Mouse (Mus musculus): ENCODE measurements around the gene Rap1gap. TPM values are rescaled to one million over a fixed set of nuclear protein-coding genes. Genes with fewer than 3 reads are reported as not detected.

Gene Rap1gap
- polyA plus RNA-seq, 1 experiment from 2014 or later, result 59.1 TPM

DNA sequence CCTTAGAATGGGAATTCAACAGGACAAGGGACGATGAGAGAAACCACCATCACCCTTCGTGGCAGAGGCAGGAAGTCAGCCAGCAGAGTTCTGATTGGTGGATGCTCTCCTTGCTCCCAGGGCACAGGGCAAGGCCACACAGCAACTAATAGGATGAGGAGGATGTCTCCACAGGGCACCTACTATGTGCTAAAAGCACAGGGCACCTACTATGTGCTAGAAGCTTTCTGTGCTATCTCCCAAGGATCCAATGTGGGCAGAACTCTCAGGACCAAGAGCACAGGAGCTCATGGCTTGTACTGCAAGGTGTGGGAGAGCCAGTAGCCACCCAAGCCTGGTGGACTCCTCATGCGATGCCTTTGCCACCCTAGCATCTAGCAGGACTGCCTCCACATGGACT is 107.2 kb downstream of the Rap1gap start:
- Histone ChIP-seq H3K9me3 (no peaks in the 10 kb centered on the region), H3K4me3 (replicated peaks) (no peak overlapping the region), H3K4me1 (peaks cover 15% of the 10 kb centered on the region), H3K9ac (no peak overlapping the region), H3K27ac (no peak overlapping the region), H3K36me3 (no peaks in the 10 kb centered on the region), H3K27me3 (replicated peaks) (no peaks in the 10 kb centered on the region), H3K4me2 (no peak overlapping the region)
- ATAC-seq (ENCODE audit: insufficient read depth, low FRiP score, low read depth), result no peak
- WGBS, result 68% methylated on average over 3 of the region's 3 CpGs

DNA sequence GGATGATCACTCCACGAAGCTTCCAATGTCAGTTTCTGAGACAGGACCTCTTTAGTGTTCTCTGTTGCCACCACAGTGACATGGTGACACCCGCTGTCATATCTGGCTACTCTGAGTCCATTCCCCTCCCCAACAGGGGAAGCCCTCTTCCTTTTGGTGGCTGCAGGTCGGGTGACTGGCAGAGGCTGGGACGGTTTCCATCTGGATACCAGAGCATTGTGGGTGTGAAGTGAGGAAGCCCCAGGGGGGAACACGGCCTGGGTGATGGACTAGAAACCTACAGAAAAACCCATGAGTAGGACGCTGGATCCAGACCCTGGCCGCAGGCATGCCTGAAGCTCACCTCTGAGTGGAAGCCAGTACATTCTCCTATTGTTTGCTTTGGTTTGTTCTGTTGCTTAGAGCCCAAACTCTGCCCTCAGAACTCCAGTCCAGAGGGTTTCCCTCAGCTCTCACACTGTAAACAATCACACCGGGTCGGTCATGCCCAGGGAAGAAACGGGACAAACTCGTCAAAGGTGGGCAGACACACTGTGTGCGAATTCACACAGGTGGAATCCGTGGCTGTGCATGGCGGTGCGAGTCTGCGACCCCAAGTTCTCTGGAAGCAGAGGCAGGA is 108.0 kb downstream of the Rap1gap start:
- Histone ChIP-seq H3K4me1 (peaks cover 15% of the 10 kb centered on the region), H3K9ac (no peak overlapping the region), H3K36me3 (no peaks in the 10 kb centered on the region), H3K4me3 (replicated peaks) (no peak overlapping the region), H3K4me2 (no peak overlapping the region), H3K27me3 (replicated peaks) (no peaks in the 10 kb centered on the region), H3K9me3 (no peaks in the 10 kb centered on the region), H3K27ac (no peak overlapping the region)
- no peak for ATAC-seq (ENCODE audit: insufficient read depth, low FRiP score, low read depth)
- 70% methylated on average over 16 of the region's 16 CpGs for WGBS

- 41% methylated on average over 2 of the region's 2 CpGs for WGBS
- ATAC-seq (ENCODE audit: insufficient read depth, low FRiP score, low read depth), result no peak
These were observed 108.9 kb downstream of the Rap1gap start for GRCm38 (mm10) chr4:137773369-137773899.

DNA sequence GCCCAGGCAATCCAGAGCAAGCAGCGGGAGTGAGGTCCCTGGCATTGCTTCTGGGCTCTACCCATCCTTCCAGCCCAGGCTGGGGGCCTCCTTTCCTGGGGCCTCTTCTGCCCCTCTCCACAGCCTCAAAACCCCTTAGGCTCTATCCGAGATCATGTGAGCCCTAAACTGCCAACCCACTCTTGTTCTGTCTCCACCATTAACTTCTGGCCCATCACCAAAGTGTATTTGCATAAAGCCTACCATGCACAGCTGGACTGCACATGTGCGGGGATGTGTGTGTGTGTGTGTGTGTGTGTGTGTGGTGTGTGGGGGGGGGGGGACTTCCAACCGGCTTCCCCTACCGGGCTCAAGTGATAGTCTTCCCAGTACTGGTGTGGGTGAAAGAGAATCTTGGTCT is 109.5 kb downstream of the Rap1gap start:
- no peak for ATAC-seq (ENCODE audit: insufficient read depth, low FRiP score, low read depth)
- H3K4me2 ChIP-seq, result no peak overlapping the region
- no peak overlapping the region for H3K4me3 ChIP-seq (replicated peaks)
- peaks cover 15% of the 10 kb centered on the region for H3K4me1 ChIP-seq
- WGBS, result 59% methylated on average over 5 of the region's 5 CpGs
- H3K27ac ChIP-seq, result no peak overlapping the region
- no peak overlapping the region for H3K9ac ChIP-seq
- no peaks in the 10 kb centered on the region for H3K36me3 ChIP-seq
- no peaks in the 10 kb centered on the region for H3K9me3 ChIP-seq
- no peaks in the 10 kb centered on the region for H3K27me3 ChIP-seq (replicated peaks)

More at GRCm38 (mm10) chr4:137773369-137773899, 108.9 kb downstream of the Rap1gap start:
- Histone ChIP-seq H3K9me3 (no peaks in the 10 kb centered on the region), H3K4me3 (replicated peaks) (no peak overlapping the region), H3K27me3 (replicated peaks) (no peaks in the 10 kb centered on the region), H3K27ac (no peak overlapping the region), H3K4me2 (no peak overlapping the region), H3K36me3 (no peaks in the 10 kb centered on the region), H3K4me1 (peaks cover 15% of the 10 kb centered on the region), H3K9ac (no peak overlapping the region)

- Histone ChIP-seq H3K4me2 (no peak overlapping the region), H3K9ac (no peak overlapping the region), H3K4me1 (peaks cover 13% of the 10 kb centered on the region; the same call in 1 of the 2 replicates), H3K36me3 (no peaks in the 10 kb centered on the region), H3K27ac (no peak overlapping the region), H3K9me3 (no peaks in the 10 kb centered on the region), H3K27me3 (replicated peaks) (no peaks in the 10 kb centered on the region), H3K4me3 (replicated peaks) (no peak overlapping the region)
- no peak for ATAC-seq (ENCODE audit: insufficient read depth, low FRiP score, low read depth)
- WGBS, result 74% methylated on average over 6 of the region's 6 CpGs
These were observed 110.0 kb downstream of the Rap1gap start for GRCm38 (mm10) chr4:137774505-137774904.

GRCm38 (mm10) chr4:137777866-137778265 is 113.3 kb downstream of the Rap1gap start:
- Histone ChIP-seq H3K4me3 (replicated peaks) (no peak overlapping the region), H3K4me2 (no peak overlapping the region), H3K4me1 (no peaks in the 10 kb centered on the region), H3K36me3 (no peaks in the 10 kb centered on the region), H3K9me3 (no peaks in the 10 kb centered on the region), H3K27me3 (replicated peaks) (no peaks in the 10 kb centered on the region), H3K27ac (no peak overlapping the region), H3K9ac (no peak overlapping the region)
- 85% methylated on average over 4 of the region's 4 CpGs for WGBS
- no peak for ATAC-seq (ENCODE audit: insufficient read depth, low FRiP score, low read depth)

DNA sequence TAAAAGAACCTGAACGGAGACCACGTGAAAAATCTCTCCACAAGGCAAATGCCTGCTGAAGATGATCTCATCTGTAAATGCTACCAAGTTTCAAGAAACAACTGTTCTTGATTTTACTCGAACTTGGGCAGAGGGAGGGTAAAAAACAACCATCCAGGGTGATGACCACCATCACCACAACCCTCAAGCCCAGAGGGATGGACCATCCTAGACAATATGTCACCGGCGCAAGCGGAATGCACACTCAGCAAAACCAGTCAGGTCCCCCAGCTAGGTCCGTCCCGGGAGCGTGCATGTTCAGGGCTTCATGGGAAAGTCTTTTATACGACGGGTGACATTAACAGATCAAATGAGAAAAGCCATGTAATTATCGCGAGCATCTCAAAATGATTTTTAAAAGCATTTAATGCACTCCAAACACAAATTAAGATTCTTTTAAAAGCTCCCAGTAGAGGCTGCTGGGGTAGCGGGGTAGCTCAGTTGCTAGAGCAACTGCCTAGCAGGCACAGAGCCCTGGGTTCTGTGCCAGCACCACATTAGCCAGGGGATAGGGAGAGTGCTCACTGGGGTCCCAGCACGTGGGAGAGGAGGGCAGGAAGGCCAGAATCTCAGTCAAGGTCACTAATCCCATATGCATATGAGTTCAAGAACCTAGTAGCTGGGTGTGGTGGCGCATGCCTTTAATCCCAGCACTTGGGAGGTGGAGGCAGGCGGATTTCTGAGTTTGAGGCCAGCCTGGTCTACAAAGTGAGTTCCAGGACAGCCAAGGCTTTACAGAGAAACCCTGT is 114.1 kb downstream of the Rap1gap start:
- no peaks in the 10 kb centered on the region for H3K36me3 ChIP-seq
- H3K27me3 ChIP-seq (replicated peaks), result no peaks in the 10 kb centered on the region
- H3K4me3 ChIP-seq (replicated peaks), result no peak overlapping the region
- ATAC-seq (ENCODE audit: insufficient read depth, low FRiP score, low read depth), result no peak
- H3K9me3 ChIP-seq, result no peaks in the 10 kb centered on the region
- H3K4me2 ChIP-seq, result no peak overlapping the region
- peaks cover 3% of the 10 kb centered on the region for H3K4me1 ChIP-seq
- no peak overlapping the region for H3K27ac ChIP-seq
- WGBS, result 80% methylated on average over 17 of the region's 17 CpGs
- H3K9ac ChIP-seq, result no peak overlapping the region

Other genes starting within 250 kb of the Rap1gap start
- 232 and 273 TPM in 2 replicates for gene Cela3b, start 234.2 kb upstream of the Rap1gap start, polyA plus RNA-seq (2015; fragmentation: Nextera tagmentation; extraction: Ambion mirVana)
- gene 1700013G24Rik, start 211.4 kb upstream of the Rap1gap start, polyA plus RNA-seq (2015; fragmentation: Nextera tagmentation; extraction: Ambion mirVana), result not detected in 2 replicates
- 28.5 and 28.9 TPM in 2 replicates for gene Hspg2, start 196.0 kb upstream of the Rap1gap start, polyA plus RNA-seq (2015; fragmentation: Nextera tagmentation; extraction: Ambion mirVana)
- not detected in 2 replicates for gene Ldlrad2, start 90.2 kb upstream of the Rap1gap start, polyA plus RNA-seq (2015; fragmentation: Nextera tagmentation; extraction: Ambion mirVana)
- 63.8 and 68.8 TPM in 2 replicates for gene Usp48, start 71.0 kb upstream of the Rap1gap start, polyA plus RNA-seq (2015; fragmentation: Nextera tagmentation; extraction: Ambion mirVana)
- 9.8 and 10.8 TPM in 2 replicates for gene Alpl, start 131.7 kb downstream of the Rap1gap start, polyA plus RNA-seq (2015; fragmentation: Nextera tagmentation; extraction: Ambion mirVana)
- gene Ece1, start 197.5 kb downstream of the Rap1gap start, polyA plus RNA-seq (2015; fragmentation: Nextera tagmentation; extraction: Ambion mirVana), result 52.0 and 53.5 TPM in 2 replicates

Measured in stomach, embryonic 15.5 days (tissue).